Mouse (Mus musculus): ENCODE results near the gene Tmem121b. TPM values are rescaled to one million over a fixed set of nuclear protein-coding genes. Genes with fewer than 3 reads are reported as not detected.

Gene Tmem121b
- total and polyA plus RNA-seq, 2 experiments from 2014 or later: 2.5 to 30.5 TPM

DNA sequence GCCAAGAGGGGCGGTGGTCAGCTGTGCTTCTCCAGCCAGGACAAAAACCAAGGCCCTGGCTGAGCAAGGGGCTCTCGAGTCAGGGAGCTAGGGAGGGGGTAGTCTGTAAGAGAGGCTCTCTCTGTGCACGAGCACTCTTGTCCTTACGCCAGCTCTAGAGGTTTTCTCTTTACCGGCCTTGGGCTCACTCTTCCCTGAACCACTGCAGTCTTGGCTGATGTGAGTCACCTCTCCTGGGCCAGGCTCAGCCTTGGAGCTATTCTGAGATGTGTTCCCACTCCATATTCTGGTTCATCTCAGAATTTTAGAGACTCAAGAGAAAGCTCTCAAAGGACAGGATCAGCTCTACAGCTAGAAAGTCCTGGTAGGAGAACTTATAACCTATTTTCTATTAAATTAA lies 23.7 kb upstream of the Tmem121b start:
- WGBS: 88% methylated on average over 5 of the region's 5 CpGs
- ATAC-seq (ENCODE audit: low FRiP score): no peak

DNA sequence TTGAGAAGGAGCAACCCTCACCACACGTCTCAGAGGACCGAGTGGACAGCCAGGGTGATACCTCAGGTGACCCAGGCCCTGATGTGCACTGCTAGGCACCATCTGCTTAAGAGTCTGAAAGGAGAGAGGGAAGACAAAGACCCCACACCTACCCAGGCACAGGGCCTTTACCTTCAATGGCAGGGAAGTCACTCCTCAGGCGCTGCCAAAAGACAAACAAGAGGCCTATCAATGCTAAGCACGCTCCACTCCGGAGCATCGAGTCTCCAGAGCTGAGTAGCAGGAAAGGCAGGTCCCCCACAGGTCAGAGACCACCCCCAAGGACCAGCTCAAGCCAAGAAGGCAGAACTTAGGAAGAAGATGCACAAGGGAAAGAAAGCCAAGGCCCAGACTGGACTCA lies 23.3 kb upstream of the Tmem121b start:
- 90% methylated on average over 6 of the region's 6 CpGs for WGBS
- peaks cover 25% of the 10 kb centered on the region for H3K36me3 ChIP-seq (ENCODE audit: insufficient read depth, low read length)

More for the DNA sequence above, 23.7 kb upstream of the Tmem121b start:
- H3K36me3 ChIP-seq (ENCODE audit: insufficient read depth, low read length): peaks cover 30% of the 10 kb centered on the region
- H3K4me1 ChIP-seq (ENCODE audit: insufficient read depth, low read length): no peaks in the 10 kb centered on the region
- H3K4me3 ChIP-seq (ENCODE audit: low read depth, low read length): no peak overlapping the region
- H3K9ac ChIP-seq (replicated peaks; ENCODE audit: low read length, poor library complexity, severe bottlenecking): no peak overlapping the region
- no peaks in the 10 kb centered on the region for H3K27me3 ChIP-seq (ENCODE audit: insufficient read depth, low read length)
- no peaks in the 10 kb centered on the region for H3K9me3 ChIP-seq (ENCODE audit: low read length)
- H3K4me2 ChIP-seq (ENCODE audit: low read depth, low read length, poor library complexity, severe bottlenecking): no peak overlapping the region
- H3K27ac ChIP-seq (ENCODE audit: low read depth, low read length): no peak overlapping the region
- TF ChIP-seq CTCF (IDR thresholded peaks at IDR 0.05): no peak
- peak; percentile 21 for DNase-seq (ENCODE audit: low spot score)

GRCm38 (mm10) chr6:120516422-120516821 lies 22.8 kb upstream of the Tmem121b start:
- no peak overlapping the region for H3K4me2 ChIP-seq (ENCODE audit: low read depth, low read length, poor library complexity, severe bottlenecking)
- no peaks in the 10 kb centered on the region for H3K9me3 ChIP-seq (ENCODE audit: low read length)
- no peak overlapping the region for H3K9ac ChIP-seq (replicated peaks; ENCODE audit: low read length, poor library complexity, severe bottlenecking)
- peaks cover 24% of the 10 kb centered on the region for H3K36me3 ChIP-seq (ENCODE audit: insufficient read depth, low read length)
- no peaks in the 10 kb centered on the region for H3K4me1 ChIP-seq (ENCODE audit: insufficient read depth, low read length)
- TF ChIP-seq CTCF (IDR thresholded peaks at IDR 0.05): no peak
- WGBS: 95% methylated on average over 4 of the region's 4 CpGs
- no peak overlapping the region for H3K4me3 ChIP-seq (ENCODE audit: low read depth, low read length)
- H3K27me3 ChIP-seq (ENCODE audit: insufficient read depth, low read length): no peaks in the 10 kb centered on the region
- DNase-seq (ENCODE audit: low spot score) (no peak), ATAC-seq (ENCODE audit: low FRiP score) (no peak)
- H3K27ac ChIP-seq (ENCODE audit: low read depth, low read length): no peak overlapping the region

More for the DNA sequence above, 23.3 kb upstream of the Tmem121b start:
- Histone ChIP-seq H3K4me3 (ENCODE audit: low read depth, low read length) (no peak overlapping the region), H3K4me2 (ENCODE audit: low read depth, low read length, poor library complexity, severe bottlenecking) (no peak overlapping the region), H3K9ac (replicated peaks; ENCODE audit: low read length, poor library complexity, severe bottlenecking) (no peak overlapping the region), H3K27ac (ENCODE audit: low read depth, low read length) (no peak overlapping the region), H3K27me3 (ENCODE audit: insufficient read depth, low read length) (no peaks in the 10 kb centered on the region), H3K4me1 (ENCODE audit: insufficient read depth, low read length) (no peaks in the 10 kb centered on the region), H3K9me3 (ENCODE audit: low read length) (no peaks in the 10 kb centered on the region)
- ATAC-seq (ENCODE audit: low FRiP score): no peak
- no peak for DNase-seq (ENCODE audit: low spot score)
- TF ChIP-seq CTCF (IDR thresholded peaks at IDR 0.05): no peak

GRCm38 (mm10) chr6:120511212-120511611 lies 17.6 kb upstream of the Tmem121b start:
- H3K36me3 ChIP-seq (ENCODE audit: insufficient read depth, low read length): peaks cover 22% of the 10 kb centered on the region
- WGBS: 95% methylated on average over 6 of the region's 6 CpGs
- no peak overlapping the region for H3K27ac ChIP-seq (ENCODE audit: low read depth, low read length)
- ATAC-seq (ENCODE audit: low FRiP score) (no peak), DNase-seq (ENCODE audit: low spot score) (no peak)
- H3K9ac ChIP-seq (replicated peaks; ENCODE audit: low read length, poor library complexity, severe bottlenecking): no peak overlapping the region
- no peaks in the 10 kb centered on the region for H3K9me3 ChIP-seq (ENCODE audit: low read length)
- no peak overlapping the region for H3K4me2 ChIP-seq (ENCODE audit: low read depth, low read length, poor library complexity, severe bottlenecking)
- no peak for TF ChIP-seq CTCF (IDR thresholded peaks at IDR 0.05)
- no peaks in the 10 kb centered on the region for H3K27me3 ChIP-seq (ENCODE audit: insufficient read depth, low read length)
- H3K4me3 ChIP-seq (ENCODE audit: low read depth, low read length): no peak overlapping the region
- no peaks in the 10 kb centered on the region for H3K4me1 ChIP-seq (ENCODE audit: insufficient read depth, low read length)

GRCm38 (mm10) chr6:120510425-120510824 lies 16.8 kb upstream of the Tmem121b start:
- peaks cover 22% of the 10 kb centered on the region for H3K36me3 ChIP-seq (ENCODE audit: insufficient read depth, low read length)
- H3K4me1 ChIP-seq (ENCODE audit: insufficient read depth, low read length): no peaks in the 10 kb centered on the region
- no peak overlapping the region for H3K4me2 ChIP-seq (ENCODE audit: low read depth, low read length, poor library complexity, severe bottlenecking)
- ATAC-seq (ENCODE audit: low FRiP score): no peak
- no peak overlapping the region for H3K4me3 ChIP-seq (ENCODE audit: low read depth, low read length)
- TF ChIP-seq CTCF (IDR thresholded peaks at IDR 0.05): no peak
- no peak for DNase-seq (ENCODE audit: low spot score)
- no peak overlapping the region for H3K9ac ChIP-seq (replicated peaks; ENCODE audit: low read length, poor library complexity, severe bottlenecking)
- WGBS: 95% methylated on average over 8 of the region's 8 CpGs
- no peak overlapping the region for H3K27ac ChIP-seq (ENCODE audit: low read depth, low read length)
- H3K27me3 ChIP-seq (ENCODE audit: insufficient read depth, low read length): no peaks in the 10 kb centered on the region
- no peaks in the 10 kb centered on the region for H3K9me3 ChIP-seq (ENCODE audit: low read length)

DNA sequence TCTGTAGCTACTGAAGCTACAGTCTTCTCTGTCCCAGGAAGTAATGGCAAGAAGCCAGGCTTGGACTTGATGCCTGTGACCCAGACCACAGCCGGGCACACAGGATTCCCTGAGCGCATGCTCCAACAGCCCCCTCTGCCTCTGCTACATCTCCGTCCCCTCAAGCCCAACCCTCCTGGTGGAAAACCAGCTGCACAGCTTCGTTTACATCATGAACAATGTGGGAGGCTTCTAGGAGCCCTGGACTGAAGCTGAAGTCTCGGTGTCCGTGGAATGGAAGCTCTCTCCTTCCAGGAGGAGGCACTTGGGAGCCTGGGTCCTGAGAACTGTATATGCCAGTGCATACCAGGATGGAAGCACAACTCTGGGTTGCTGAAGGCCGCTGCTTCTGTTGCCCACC lies 16.4 kb upstream of the Tmem121b start:
- ATAC-seq (ENCODE audit: low FRiP score) (no peak), DNase-seq (ENCODE audit: low spot score) (no peak)
- Histone ChIP-seq H3K27me3 (ENCODE audit: insufficient read depth, low read length) (no peaks in the 10 kb centered on the region), H3K36me3 (ENCODE audit: insufficient read depth, low read length) (peaks cover 22% of the 10 kb centered on the region), H3K4me1 (ENCODE audit: insufficient read depth, low read length) (no peaks in the 10 kb centered on the region), H3K9me3 (ENCODE audit: low read length) (no peaks in the 10 kb centered on the region), H3K4me3 (ENCODE audit: low read depth, low read length) (no peak overlapping the region), H3K4me2 (ENCODE audit: low read depth, low read length, poor library complexity, severe bottlenecking) (no peak overlapping the region), H3K27ac (ENCODE audit: low read depth, low read length) (no peak overlapping the region), H3K9ac (replicated peaks; ENCODE audit: low read length, poor library complexity, severe bottlenecking) (no peak overlapping the region)
- 90% methylated on average over 7 of the region's 7 CpGs for WGBS
- TF ChIP-seq CTCF (IDR thresholded peaks at IDR 0.05): no peak

Measured in midbrain, postnatal 0 days (tissue).